Mouse (Mus musculus) embryo, embryonic 10.5 days (tissue): Measurements from ENCODE around the gene Pde10a.

Experiments used
- DNase-seq: peaks from one replicate; pipeline ENCODE4 v3.0.0-alpha.2; 2015; ENCODE audit warnings: low spot score

The Pde10a gene

GRCm38 (mm10) chr17:8842662-8843061 is 317.5 kb downstream of the Pde10a start:
- DNase-seq, result no peak

DNA sequence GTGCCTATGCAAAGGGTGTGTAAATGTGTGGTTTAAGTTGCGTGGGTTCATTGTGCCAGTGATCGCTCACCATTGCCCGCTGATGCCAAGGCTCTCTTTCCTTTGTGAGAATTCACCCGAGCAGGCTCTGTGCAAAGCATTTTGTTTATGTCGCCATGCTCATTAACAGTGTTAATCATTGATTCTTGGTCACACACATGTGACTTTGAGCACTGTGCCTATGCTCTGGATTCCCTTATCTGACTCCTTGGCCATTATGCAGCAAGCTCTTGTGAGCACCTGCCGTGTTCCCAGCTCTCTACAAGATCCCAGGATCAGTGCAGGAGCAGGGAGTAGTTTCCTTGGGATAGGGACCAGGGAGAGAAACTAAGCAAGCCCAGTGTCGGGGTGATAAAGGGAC is 318.8 kb downstream of the Pde10a start:
- no peak for DNase-seq

DNA sequence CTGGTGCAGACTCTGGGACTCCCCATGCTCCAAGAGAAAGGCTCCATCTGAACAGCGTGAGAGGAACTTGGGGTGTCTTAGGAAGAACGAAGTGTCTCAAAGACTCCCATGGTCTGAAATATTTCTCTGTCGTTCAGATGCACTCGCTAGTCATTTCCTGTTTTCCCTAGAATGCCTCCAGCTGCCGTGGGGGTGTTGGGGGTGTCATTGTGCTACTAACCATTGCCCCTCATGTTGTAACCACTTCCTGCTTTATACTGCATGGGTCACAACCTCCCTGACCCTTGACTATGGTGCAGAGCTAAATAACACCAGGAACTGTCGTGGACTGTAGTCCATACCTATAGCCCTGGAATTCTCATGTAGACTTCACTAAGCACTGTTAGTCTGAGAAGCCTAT is 321.3 kb downstream of the Pde10a start:
- no peak for DNase-seq

GRCm38 (mm10) chr17:8847558-8847957 is 322.4 kb downstream of the Pde10a start:
- DNase-seq, result no peak

GRCm38 (mm10) chr17:8851846-8852245 is 326.7 kb downstream of the Pde10a start:
- DNase-seq, result no peak

GRCm38 (mm10) chr17:8856430-8857371 is 331.5 kb downstream of the Pde10a start:
- peak; percentile 75 for DNase-seq

DNA sequence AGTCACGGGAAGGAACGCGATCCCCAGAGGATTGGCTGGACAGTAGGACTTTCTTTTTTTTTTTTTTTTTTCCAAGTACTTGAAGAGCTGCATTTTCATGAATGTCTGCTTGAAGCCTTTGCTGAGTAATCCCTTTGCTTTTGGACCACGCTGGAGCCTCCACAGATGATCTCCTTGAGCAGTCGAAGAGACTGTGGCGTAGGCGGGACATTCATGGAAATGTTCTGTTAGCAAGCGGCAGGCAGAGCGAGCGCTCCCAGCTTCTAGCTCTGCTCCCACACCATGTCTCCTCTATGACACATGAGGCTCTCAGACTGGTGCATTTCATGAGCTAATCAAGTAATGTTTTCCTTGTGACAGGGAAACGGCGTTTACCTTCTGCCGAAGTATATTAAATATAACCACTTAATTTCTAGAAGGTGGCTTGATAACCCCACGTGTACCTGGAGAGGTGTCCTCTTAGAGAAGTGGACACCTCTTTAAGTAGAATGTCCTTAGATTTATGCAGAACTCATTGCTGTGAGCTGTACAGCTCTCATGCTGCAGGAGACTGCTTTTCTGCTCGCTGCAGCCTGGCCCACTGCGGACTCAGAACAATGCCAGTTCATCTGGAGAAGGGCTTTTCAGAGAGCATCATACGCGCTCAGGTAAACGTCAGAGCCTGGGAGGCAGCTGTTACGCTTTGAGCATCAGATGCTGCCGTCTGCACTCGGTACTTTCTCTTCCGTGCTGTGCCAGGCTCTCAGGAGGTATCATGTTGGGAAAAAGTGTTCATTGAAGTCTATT is 333.7 kb downstream of the Pde10a start:
- no peak for DNase-seq

DNA sequence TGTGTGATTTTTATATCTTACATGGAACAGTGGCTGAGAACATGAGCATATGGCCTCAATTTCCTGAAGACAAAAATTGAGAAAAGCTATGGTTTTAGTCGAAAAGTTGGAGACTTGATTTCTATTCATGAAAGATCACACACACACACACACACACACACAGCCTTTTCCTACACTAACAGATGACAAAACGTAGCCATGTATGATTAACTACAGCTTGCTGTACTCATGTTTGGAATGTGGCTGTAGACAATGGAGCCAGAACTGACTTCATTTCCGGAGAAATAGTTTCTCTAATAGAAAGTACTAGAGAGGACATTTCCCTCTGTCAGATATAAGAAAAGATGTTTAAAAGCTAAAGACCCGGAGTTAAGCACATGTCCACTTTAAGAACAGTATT is 334.3 kb downstream of the Pde10a start:
- DNase-seq, result no peak

DNA sequence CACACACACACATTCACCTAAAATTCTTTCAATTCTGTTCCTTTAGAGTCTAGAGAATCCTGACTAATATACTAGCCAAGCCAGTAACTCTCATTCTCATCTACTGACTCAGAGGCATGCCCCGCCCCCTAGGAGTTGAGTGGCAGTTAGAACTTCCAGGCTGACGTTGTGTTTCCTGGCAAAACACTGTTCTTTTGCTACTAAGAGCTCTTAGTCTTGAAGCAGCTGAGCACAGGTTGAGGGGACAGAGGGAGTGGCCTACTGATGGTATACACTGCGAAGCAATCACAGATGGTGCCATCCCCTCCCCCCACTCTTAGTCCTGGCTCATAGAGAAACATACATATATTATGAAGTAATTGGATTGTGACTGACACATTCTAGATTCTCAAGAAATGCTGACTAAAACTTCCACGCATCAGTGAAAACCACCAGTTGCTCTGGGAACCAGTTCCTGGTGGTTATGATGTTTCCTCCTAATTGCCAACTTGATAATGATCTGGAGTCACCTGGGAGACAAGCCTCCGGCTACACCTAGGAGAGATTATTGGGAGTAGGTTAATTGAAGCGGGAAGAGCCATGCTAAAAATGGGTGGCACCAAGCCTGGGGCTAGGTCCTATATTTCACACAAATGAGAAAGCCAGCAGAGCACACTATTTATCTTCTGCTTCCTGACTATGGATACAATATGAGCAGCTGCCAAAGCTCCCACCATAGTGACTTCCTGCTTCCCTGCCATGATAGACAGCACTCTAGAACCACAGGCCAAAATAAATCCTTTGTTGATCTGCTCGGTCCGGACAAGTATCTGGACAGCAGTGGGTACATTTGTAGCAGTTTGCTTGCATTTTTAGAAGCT is 339.7 kb downstream of the Pde10a start:
- DNase-seq, result no peak

DNA sequence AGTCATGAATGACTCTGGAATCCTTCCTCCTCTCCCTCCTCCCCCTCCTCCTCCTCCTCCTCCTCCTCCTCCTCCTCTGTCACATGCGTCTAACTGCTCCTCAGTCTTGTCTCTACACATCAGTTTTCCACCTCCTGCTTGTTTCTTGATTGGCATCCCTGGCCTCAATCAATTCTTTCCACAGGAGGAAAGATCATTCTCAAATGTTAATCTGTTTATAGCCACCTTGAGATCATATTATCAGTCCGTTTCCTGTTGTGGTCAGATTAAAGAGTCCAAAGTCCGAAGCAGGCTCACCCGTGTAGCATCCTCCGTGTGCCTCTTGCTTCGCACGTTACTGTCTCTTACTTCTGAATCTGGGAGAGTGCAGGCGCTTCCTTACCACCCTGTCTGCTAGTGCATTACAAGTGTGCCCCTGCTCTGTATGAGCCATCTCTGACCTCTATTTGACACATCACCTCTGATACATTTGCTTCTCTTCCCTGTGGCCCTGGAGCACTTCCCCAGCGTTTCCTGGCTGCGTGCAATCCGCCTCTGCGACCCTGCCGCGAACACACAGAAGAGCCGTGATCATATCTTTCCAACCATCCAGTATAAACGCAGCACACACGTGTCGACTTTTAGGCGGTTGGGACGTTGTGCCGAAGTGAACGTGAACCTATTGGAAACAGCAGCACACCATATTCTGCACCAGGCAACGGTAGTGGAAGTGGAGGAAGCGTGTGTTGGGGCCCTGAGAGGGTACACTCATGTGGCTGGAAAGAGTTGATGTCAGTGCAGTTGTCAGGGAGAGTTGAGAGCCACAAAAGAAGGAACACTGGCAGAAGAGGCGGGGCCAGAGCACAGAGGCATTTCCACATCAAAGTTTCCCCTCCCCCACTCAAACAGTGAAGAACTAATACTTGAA is 342.4 kb downstream of the Pde10a start:
- DNase-seq, result peak; percentile 35

DNA sequence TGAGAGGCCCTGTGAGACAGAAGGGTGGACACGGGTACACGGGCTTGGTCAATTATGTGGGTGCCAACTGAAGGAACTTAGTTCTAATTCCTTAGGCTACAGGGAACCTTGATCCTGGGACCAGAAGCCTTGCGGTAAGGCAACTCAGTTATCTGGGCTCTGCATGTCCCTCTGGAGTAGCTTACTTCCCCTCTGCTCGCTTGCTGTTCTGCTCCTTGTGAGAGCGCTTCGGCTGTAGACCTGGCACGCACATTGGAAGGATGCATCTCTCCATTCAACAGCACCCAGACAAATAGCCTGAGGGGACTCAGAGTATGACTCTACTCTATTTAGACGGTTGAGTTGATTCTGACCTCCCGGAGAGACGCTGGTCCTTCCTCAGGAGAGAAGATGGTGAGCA is 344.1 kb downstream of the Pde10a start:
- no peak for DNase-seq

DNA sequence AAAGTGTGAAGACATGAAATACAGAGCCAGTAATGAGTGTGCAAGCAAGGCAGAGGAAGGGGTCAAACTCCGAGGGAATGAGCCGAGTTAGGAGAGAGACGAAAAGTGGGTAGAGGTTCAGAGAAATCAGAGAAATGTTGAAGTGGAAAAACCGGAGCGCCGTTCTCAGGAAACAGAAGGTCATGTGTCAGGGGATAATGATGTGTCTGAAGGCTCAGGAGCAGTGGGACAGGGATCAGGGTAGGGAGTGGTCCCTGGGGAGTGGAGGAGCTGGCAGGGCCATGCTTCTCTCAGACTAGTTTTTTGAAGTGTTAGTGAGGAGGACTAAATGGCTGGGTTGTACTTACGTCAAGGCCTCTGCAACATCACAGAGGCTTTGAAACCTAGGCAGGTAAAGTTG is 345.7 kb downstream of the Pde10a start:
- no peak for DNase-seq

GRCm38 (mm10) chr17:8871396-8871795 is 346.2 kb downstream of the Pde10a start:
- no peak for DNase-seq

DNA sequence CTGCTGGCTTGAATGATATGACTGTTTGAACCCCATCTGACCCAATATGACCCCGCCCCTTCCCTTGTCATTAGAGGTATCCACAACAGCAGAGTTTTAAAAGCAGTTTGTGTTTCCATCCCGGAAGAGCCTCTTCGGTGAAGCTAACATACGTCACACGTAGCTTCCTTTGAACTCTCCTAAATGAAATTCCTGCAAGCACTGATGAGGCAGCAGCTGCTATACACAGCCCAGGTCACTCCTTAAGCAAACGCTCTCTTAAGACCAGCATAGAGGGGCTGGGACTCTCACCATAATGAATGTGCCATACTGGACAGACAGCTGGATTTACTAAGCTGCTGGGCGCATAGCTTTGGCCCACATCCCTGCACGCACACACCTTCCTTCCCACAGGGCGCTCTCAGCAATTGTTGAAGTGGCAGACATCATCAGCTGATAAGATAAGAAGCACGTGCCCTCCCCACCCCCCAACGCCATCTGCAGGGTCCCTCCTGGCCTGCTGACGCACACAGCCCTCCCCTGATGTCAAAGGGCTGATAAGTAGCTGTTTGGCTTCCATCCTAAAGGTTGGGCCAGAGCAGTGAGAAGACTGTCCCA is 346.9 kb downstream of the Pde10a start:
- peak; percentile 45 for DNase-seq

DNA sequence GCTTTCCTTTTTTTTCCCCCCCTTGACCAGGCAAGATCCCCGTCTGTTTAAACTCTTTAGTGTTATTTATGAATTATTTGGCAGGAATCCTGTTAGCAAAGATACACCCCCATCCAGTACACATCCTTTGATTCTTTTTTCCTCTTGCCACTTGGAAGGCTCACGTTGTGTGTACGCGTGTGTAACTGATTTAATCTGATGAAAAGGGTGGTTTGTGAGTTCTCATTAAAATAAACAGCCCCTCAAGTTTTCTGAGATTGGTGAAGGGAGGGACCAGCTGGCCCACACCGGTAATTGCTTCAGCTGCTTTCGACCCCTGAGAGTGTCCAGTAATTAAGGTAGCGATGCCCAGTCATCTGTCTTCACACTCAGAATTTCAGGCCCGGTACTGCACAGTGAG is 347.4 kb downstream of the Pde10a start:
- no peak for DNase-seq

- DNase-seq, result no peak
These were observed 352.9 kb downstream of the Pde10a start for GRCm38 (mm10) chr17:8878056-8878455.

DNA sequence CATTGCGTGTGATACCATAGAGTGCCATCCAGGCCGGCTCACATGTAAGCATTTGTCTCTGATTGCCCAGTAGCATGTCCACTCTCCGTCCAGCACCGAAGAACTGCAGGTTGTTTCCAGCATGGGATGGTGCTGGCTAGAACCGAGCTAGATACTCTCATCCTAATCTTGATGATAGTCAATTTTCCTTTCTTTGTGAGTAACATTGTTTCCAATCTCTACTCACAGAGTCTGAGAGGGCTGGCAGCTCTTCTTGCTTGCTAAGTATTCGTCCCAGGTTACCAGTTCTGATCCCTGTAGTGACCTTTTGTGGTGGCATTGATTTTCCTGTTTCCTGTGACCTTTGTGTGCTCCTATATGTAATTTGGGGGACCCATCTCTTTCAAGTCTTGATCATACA is 356.5 kb downstream of the Pde10a start:
- DNase-seq, result no peak

DNA sequence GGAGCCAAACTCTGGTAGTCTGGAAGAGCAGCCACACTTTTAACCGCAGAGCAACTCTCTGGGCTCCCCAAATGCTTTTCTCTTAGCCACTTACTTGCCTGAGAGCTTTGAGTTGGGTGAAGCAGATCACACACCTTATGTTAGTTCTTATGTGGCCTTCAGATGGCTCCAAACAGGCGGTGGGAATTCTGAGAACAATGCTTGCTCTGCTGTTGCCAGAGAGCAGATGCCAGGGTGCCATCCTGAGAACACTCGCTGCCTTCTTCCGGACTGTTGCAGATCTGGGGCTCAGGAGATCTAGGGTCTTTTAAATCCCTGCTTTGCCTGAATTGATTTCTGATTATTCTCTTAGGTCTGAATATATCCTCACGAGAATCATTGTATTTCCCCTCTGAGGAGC is 359.5 kb downstream of the Pde10a start:
- DNase-seq, result no peak

DNA sequence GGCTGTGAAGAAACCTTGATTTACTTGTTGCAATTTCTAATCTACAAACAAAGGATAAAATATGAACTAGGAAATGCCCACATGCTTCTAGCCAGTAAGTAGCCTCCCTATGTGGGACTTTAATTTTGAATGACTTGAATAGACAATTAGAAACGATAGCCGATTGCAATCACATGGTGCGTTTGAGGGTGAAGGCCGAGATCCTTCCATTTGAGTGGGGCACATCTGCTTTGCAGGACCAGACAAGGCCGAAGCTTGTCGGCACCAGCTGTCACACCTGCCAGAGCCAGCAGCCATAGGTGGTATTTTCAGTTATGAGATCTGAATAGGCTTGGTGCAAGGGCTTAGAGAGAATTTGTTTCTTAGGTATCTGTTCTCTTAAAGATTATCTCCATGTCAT is 360.7 kb downstream of the Pde10a start:
- no peak for DNase-seq

GRCm38 (mm10) chr17:8888105-8888504 is 362.9 kb downstream of the Pde10a start:
- DNase-seq, result no peak

GRCm38 (mm10) chr17:8888639-8889038 is 363.5 kb downstream of the Pde10a start:
- DNase-seq, result no peak
